Comparison of ENCODE assay signal across 13 mouse cellular contexts in the genomic region with DNA sequence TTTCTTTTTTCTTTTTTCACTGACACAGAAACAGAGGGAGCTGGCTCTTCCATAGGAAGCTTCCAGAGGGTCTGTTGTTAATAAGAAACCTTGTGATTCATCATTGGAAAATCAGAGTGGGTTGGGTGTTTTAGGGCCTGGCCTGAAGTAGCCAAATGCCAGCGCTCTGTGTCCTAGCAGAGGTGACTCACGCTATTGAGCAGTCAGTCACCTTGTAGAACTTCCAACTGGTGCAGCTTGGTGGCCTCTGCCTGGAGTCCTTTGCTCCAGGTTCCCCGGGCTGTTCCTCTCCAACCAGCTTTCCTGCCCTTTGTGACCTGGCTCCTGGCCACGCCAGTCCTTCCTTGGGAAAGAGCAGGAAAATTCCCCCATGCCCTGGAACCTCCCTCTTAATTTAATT. TPM values are rescaled to one million over a fixed set of nuclear protein-coding genes. Genes with fewer than 3 reads are reported as not detected.
A peak's percentile ranks its signal among the peaks of the same experiment; 100 is the strongest.
DNase-seq lines count a peak whose midpoint lies in the region; ATAC-seq and TF ChIP-seq lines count a peak whose summit lies in the region.
"Had no signal": no experiment of that assay in that cellular context is flagged by ENCODE, and none has a peak within 500 bp of the region (broad histone marks: within the 10 kb centered on the region; RNA-seq: fewer than 3 reads in every experiment).

No protein-coding gene starts in this region.

- H3K9ac ChIP-seq in heart, embryonic 12.5 days: no peak overlapping the region
- no peak overlapping the region for H3K9ac ChIP-seq in forebrain, embryonic 16.5 days (replicated peaks; ENCODE audit: low read depth, low read length)
- H3K9ac ChIP-seq: liver, embryonic 15.5 days had no signal

- H3K4me2 ChIP-seq in heart, embryonic 12.5 days: no peak overlapping the region
- no peak overlapping the region for H3K4me2 ChIP-seq in forebrain, embryonic 16.5 days (ENCODE audit: low read length)
- H3K4me2 ChIP-seq: liver, embryonic 15.5 days had no signal

- ATAC-seq in heart, embryonic 12.5 days (ENCODE audit: insufficient number of reproducible peaks, low FRiP score): no peak
- no peak for ATAC-seq in forebrain, embryonic 16.5 days
- ATAC-seq in inflammation-experienced regulatory T-cells, adult 6 months: no peak
- ATAC-seq: intestine, embryonic 16.5 days had no signal

- H3K4me1 ChIP-seq in heart, embryonic 12.5 days (replicated peaks): no peaks in the 10 kb centered on the region
- H3K4me1 ChIP-seq in embryonic fibroblast, embryonic 13.5 days (ENCODE audit: control insufficient read depth, insufficient read depth, low read length): peaks cover 8% of the 10 kb centered on the region; the same call in 1 of the 2 replicates
- no peaks in the 10 kb centered on the region for H3K4me1 ChIP-seq in forebrain, embryonic 16.5 days (replicated peaks; ENCODE audit: control insufficient read depth, insufficient read depth, low read length)
- H3K4me1 ChIP-seq: liver, embryonic 15.5 days had no signal

- H3K9me3 ChIP-seq in heart, embryonic 12.5 days (replicated peaks): no peaks in the 10 kb centered on the region
- H3K9me3 ChIP-seq in forebrain, embryonic 16.5 days (ENCODE audit: control insufficient read depth, low read length): no peaks in the 10 kb centered on the region
- H3K9me3 ChIP-seq: liver, embryonic 15.5 days had no signal

- H3K27ac ChIP-seq in heart, embryonic 12.5 days (ENCODE audit: poor library complexity, severe bottlenecking): no peak overlapping the region
- peak overlapping the region; percentile 91 for H3K27ac ChIP-seq in embryonic fibroblast, embryonic 13.5 days (ENCODE audit: insufficient read depth, low read length)
- no peak overlapping the region for H3K27ac ChIP-seq in forebrain, embryonic 16.5 days (ENCODE audit: low read length)
- H3K27ac ChIP-seq: left cerebral cortex, adult 2 months; liver, embryonic 15.5 days had no signal

- intact Hi-C loops in left cerebral cortex, postnatal 14 days (cut with DNase I): no loop called here

- WGBS in heart, embryonic 12.5 days: 76% methylated on average over 4 of the region's 4 CpGs
- 80% methylated on average over 4 of the region's 4 CpGs for WGBS in forebrain, embryonic 16.5 days

- no peak overlapping the region for H3K4me3 ChIP-seq in heart, embryonic 12.5 days
- H3K4me3 ChIP-seq in embryonic fibroblast, embryonic 13.5 days (ENCODE audit: insufficient read depth, low read length): no peak overlapping the region
- H3K4me3 ChIP-seq in forebrain, embryonic 16.5 days (replicated peaks; ENCODE audit: low read length): no peak overlapping the region
- H3K4me3 ChIP-seq: left cerebral cortex, adult 2 months; liver, embryonic 15.5 days had no signal

- TF ChIP-seq POLR2A in embryonic fibroblast, embryonic 13.5 days (IDR thresholded peaks at IDR 0.05; ENCODE audit: low read depth, low read length): no peak

- DNase-seq in heart, adult 11 months: peak; percentile 97
- DNase-seq in Muller cell, postnatal 12 days (ENCODE audit: inconsistent ontology term): peak; percentile 66
- DNase-seq in heart, postnatal 4 days: peak; percentile 58
- no peak for DNase-seq in left cerebral cortex, postnatal 14 days (ENCODE audit: low spot score in 2 of 2)

- no peak for TF ChIP-seq CTCF in embryonic fibroblast, embryonic 13.5 days (IDR thresholded peaks at IDR 0.05; ENCODE audit: borderline replicate concordance, insufficient read depth, low read length)

- H3K27me3 ChIP-seq in heart, embryonic 12.5 days (replicated peaks): no peaks in the 10 kb centered on the region
- no peaks in the 10 kb centered on the region for H3K27me3 ChIP-seq in forebrain, embryonic 16.5 days (replicated peaks; ENCODE audit: control insufficient read depth, insufficient read depth, low read length)
- H3K27me3 ChIP-seq: liver, embryonic 15.5 days had no signal

- no peaks in the 10 kb centered on the region for H3K36me3 ChIP-seq in heart, embryonic 12.5 days
- no peaks in the 10 kb centered on the region for H3K36me3 ChIP-seq in forebrain, embryonic 16.5 days (ENCODE audit: control insufficient read depth, insufficient read depth)
- H3K36me3 ChIP-seq: liver, embryonic 15.5 days had no signal

RNA-seq across cellular contexts. Expression of a gene that starts 44.9 kb away (rescaled TPM):
- polyA plus RNA-seq in heart, embryonic 12.5 days (2016; fragmentation: Nextera tagmentation; extraction: Ambion mirVana): 22.7 and 24.1 TPM in 2 replicates
- polyA plus RNA-seq in embryonic fibroblast, embryonic 13.5 days (2011; ENCODE audit: insufficient read length, low read depth, missing spikeins): 6.9 and 16.1 TPM in 2 replicates
- 10 to 100 TPM; 17.3 to 19.1 TPM for total RNA-seq in heart, postnatal 4 days (2021)
- total RNA-seq in left cerebral cortex, postnatal 14 days (2021): 1 to 10 TPM; 2.1 to 2.4 TPM
- polyA plus RNA-seq in forebrain, embryonic 16.5 days (2015; fragmentation: Nextera tagmentation; extraction: Ambion mirVana): 0.79 and 0.84 TPM in 2 replicates
- polyA plus RNA-seq in inflammation-experienced regulatory T-cells, adult 6 months (2017; shearing (Covaris generic)): not detected
- total RNA-seq: common myeloid progenitor, adult 5-6 weeks; granulocyte monocyte progenitor cell, adult 5-6 weeks had no signal

Comparison
In these comparisons a context has a peak if more than half of its experiments do, and no peak if none do; other contexts are left out.
1. DNase-seq: peak in heart, adult 11 months (single experiment), Muller cell, postnatal 12 days (single experiment) and heart, postnatal 4 days (single experiment); none in left cerebral cortex, postnatal 14 days (0 of 2).